Mouse (Mus musculus): Measurements from ENCODE around the gene Hmgn2. TPM values are rescaled to one million over a fixed set of nuclear protein-coding genes. Genes with fewer than 3 reads are reported as not detected.

Hmgn2 gene
- total and polyA plus RNA-seq, 3 experiments = 157 to 195 (median 161) TPM

DNA sequence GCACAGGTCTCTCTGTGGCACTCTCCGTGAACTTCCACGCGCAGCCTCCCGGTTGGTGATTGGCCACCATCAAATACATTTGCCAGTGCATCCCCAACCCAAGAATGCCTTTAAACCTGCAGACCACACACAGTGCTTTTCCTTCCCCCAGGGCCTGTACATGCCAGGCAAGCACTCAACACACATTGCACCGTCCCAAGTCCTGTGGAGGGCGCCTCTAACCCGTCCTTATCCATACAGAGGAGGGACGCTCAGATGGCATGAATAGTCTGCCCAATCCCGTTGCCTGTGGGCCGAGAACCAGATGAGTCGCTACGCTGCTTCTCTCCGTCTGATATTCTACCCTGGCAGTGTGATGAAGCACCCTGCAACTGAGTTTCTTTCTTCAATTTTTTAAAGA is 14.5 kb upstream of the Hmgn2 start:
- peaks cover 55 to 85% of the 10 kb centered on the region in 2 experiments for H3K36me3 ChIP-seq (replicated peaks in 1 of 2; ENCODE audit: control insufficient read depth in 1 of 2, insufficient read depth in 1 of 2, low read length in 1 of 2)
- H3K9ac ChIP-seq (ENCODE audit: insufficient read depth, low read depth) = no peak overlapping the region
- in situ Hi-C loops (cut with MboI; ENCODE audit: low pct_ligation_motif_present, low pct_unique_long_range_greater_than_20kb, low sequenced_read_pairs) (no loop called here), dilution Hi-C loops (cut with MboI; ENCODE audit: extremely low pct_ligation_motif_present, extremely low pct_unique_long_range_greater_than_20kb, low sequenced_read_pairs) (no loop called here)
- H3K4me2 ChIP-seq (ENCODE audit: insufficient read depth, low read depth, poor library complexity, severe bottlenecking) = no peak overlapping the region
- peaks cover 0 to 4% of the 10 kb centered on the region in 2 experiments; a peak in 1 of 4 replicates for H3K4me1 ChIP-seq (ENCODE audit: control insufficient read depth in 1 of 2, insufficient read depth in 2 of 2)
- TF ChIP-seq POLR2AphosphoS2 (IDR thresholded peaks at IDR 0.05; ENCODE audit: low read depth, low read length) = no peak
- no peak for TF ChIP-seq USF2 (conservative IDR thresholded peaks at IDR 0.05; ENCODE audit: low read depth, low read length)
- no peak for TF ChIP-seq UBTF (IDR thresholded peaks at IDR 0.05; ENCODE audit: low read depth, low read length)
- TF ChIP-seq ELF1 (IDR thresholded peaks at IDR 0.05; ENCODE audit: low read depth, low read length) = no peak
- no peak for TF ChIP-seq TBP (conservative IDR thresholded peaks at IDR 0.05; ENCODE audit: low read depth, low read length)
- TF ChIP-seq MYC (IDR thresholded peaks at IDR 0.05; ENCODE audit: low read depth, low read length) = no peak
- no peak for TF ChIP-seq PAX5 (IDR thresholded peaks at IDR 0.05; ENCODE audit: low read length)
- no peak for TF ChIP-seq RAD21 (IDR thresholded peaks at IDR 0.05; ENCODE audit: low read depth, low read length)
- H3K27ac ChIP-seq (ENCODE audit: insufficient read depth, low read depth) = no peak overlapping the region
- no peak overlapping the region for H3K4me3 ChIP-seq (replicated peaks in 1 of 3; ENCODE audit: low read depth in 2 of 3, low read length in 2 of 3, poor library complexity in 1 of 3)
- no peaks in the 10 kb centered on the region for H3K9me3 ChIP-seq (replicated peaks; ENCODE audit: low read length)
- DNase-seq (ENCODE audit: extremely low read depth) = no peak
- no peaks in the 10 kb centered on the region for H3K79me2 ChIP-seq (replicated peaks; ENCODE audit: control insufficient read depth, extremely low read depth, insufficient read depth, poor library complexity, severe bottlenecking)
- no peaks in the 10 kb centered on the region for H3K27me3 ChIP-seq (replicated peaks)

DNA sequence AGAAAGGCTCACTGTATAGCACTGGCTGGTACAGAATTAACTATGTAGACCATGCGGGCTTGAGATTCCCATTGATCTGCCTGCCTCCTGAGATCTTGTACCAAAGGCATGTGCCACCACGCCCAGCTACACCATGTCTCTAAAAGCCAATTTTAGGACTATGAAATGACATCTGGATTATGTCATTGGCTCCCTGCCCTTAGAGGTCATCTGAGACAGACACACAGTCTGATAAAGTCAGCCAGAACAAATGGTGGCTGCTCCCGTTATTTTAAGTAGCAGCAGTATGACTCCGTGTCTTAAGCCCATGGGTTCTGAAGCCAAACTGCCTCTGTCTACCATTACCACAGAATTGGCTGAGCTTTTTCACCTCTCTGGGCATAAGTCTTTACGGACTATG is 12.0 kb upstream of the Hmgn2 start:
- Histone ChIP-seq H3K9me3 (replicated peaks; ENCODE audit: low read length) (no peaks in the 10 kb centered on the region), H3K4me3 (replicated peaks in 1 of 3; ENCODE audit: low read depth in 2 of 3, low read length in 2 of 3, poor library complexity in 1 of 3) (no peak overlapping the region), H3K27ac (ENCODE audit: insufficient read depth, low read depth) (no peak overlapping the region), H3K27me3 (replicated peaks) (no peaks in the 10 kb centered on the region), H3K4me1 (ENCODE audit: control insufficient read depth in 1 of 2, insufficient read depth in 2 of 2) (peaks cover 0 to 4% of the 10 kb centered on the region in 2 experiments; a peak in 1 of 4 replicates), H3K9ac (ENCODE audit: insufficient read depth, low read depth) (no peak overlapping the region), H3K36me3 (replicated peaks in 1 of 2; ENCODE audit: control insufficient read depth in 1 of 2, insufficient read depth in 1 of 2, low read length in 1 of 2) (peaks cover 51 to 85% of the 10 kb centered on the region in 2 experiments), H3K79me2 (replicated peaks; ENCODE audit: control insufficient read depth, extremely low read depth, insufficient read depth, poor library complexity, severe bottlenecking) (no peaks in the 10 kb centered on the region), H3K4me2 (ENCODE audit: insufficient read depth, low read depth, poor library complexity, severe bottlenecking) (no peak overlapping the region)
- dilution Hi-C loops (cut with MboI; ENCODE audit: extremely low pct_ligation_motif_present, extremely low pct_unique_long_range_greater_than_20kb, low sequenced_read_pairs) = no loop called here
- TF ChIP-seq SMC3 (IDR thresholded peaks at IDR 0.05; ENCODE audit: low read depth, low read length) = no peak
- no peak for TF ChIP-seq JUND (conservative IDR thresholded peaks at IDR 0.05; ENCODE audit: low read depth, low read length)
- no peak for TF ChIP-seq CHD2 (IDR thresholded peaks at IDR 0.05; ENCODE audit: low read length)
- TF ChIP-seq MAFK (IDR thresholded peaks at IDR 0.05; ENCODE audit: insufficient replicate concordance, low read length) = no peak
- TF ChIP-seq ZC3H11A (IDR thresholded peaks at IDR 0.05; ENCODE audit: low read depth, low read length) = no peak
- no peak for TF ChIP-seq NRF1 (IDR thresholded peaks at IDR 0.05; ENCODE audit: low read depth, low read length)
- TF ChIP-seq JUN (IDR thresholded peaks at IDR 0.05; ENCODE audit: insufficient read depth, low read depth, low read length) = no peak
- no peak for TF ChIP-seq USF2 (conservative IDR thresholded peaks at IDR 0.05; ENCODE audit: low read depth, low read length)
- TF ChIP-seq MAZ (IDR thresholded peaks at IDR 0.05; ENCODE audit: low read depth, low read length) = no peak
- no peak for TF ChIP-seq UBTF (IDR thresholded peaks at IDR 0.05; ENCODE audit: low read depth, low read length)
- no peak for TF ChIP-seq PAX5 (IDR thresholded peaks at IDR 0.05; ENCODE audit: low read length)
- TF ChIP-seq SIN3A (IDR thresholded peaks at IDR 0.05; ENCODE audit: low read length) = no peak
- TF ChIP-seq ZMIZ1 (IDR thresholded peaks at IDR 0.05; ENCODE audit: low read depth, low read length) = no peak
- no peak for TF ChIP-seq ETS1 (conservative IDR thresholded peaks at IDR 0.05; ENCODE audit: low read depth, low read length)
- in situ Hi-C loops (cut with MboI; ENCODE audit: low pct_ligation_motif_present, low pct_unique_long_range_greater_than_20kb, low sequenced_read_pairs) = no loop called here
- no peak for DNase-seq (ENCODE audit: extremely low read depth)
